25 mouse cellular contexts compared by ENCODE assay signal in the genomic region with DNA sequence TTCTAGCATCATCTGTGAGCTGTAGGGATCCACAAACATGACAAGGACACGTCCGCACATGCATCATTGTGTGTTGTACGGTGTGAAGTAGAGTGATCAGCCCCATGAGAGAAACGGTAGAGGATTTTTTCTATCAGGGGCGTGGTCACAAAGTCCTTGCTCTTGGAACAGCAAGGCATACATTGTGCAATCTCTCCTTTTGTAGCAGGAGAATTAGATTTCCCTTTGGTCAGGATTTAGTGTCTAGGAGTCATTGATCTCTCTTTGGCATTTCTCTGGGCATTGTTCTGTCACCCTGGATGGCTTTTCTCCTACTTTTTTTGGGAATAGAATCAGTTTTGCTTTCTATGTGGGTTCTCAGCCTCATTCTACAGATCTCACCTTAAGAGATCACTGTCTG.
"Had no signal": no experiment of that assay in that cellular context is flagged by ENCODE, and none has a peak within 500 bp of the region (broad histone marks: within the 10 kb centered on the region; RNA-seq: fewer than 3 reads in every experiment).

No protein-coding gene starts in this region.

- H3K27me3 ChIP-seq: intestine, embryonic 15.5 days; liver, embryonic 12.5 days had no signal

- H3K9ac ChIP-seq: heart, embryonic 12.5 days; hindbrain, embryonic 13.5 days; hindbrain, embryonic 15.5 days; intestine, embryonic 15.5 days; kidney, embryonic 15.5 days; limb, embryonic 15.5 days; liver, embryonic 12.5 days; liver, embryonic 14.5 days had no signal

- ATAC-seq: forebrain, embryonic 16.5 days; hindbrain, postnatal 0 days; intestine, embryonic 15.5 days; intestine, postnatal 0 days; liver, embryonic 12.5 days had no signal

- H3K4me2 ChIP-seq: heart, embryonic 12.5 days; hindbrain, embryonic 13.5 days; hindbrain, embryonic 15.5 days; intestine, embryonic 15.5 days; kidney, embryonic 15.5 days; limb, embryonic 15.5 days; liver, embryonic 12.5 days had no signal

- H3K27ac ChIP-seq: gastrocnemius, adult 2 months; hindbrain, embryonic 13.5 days; hindbrain, embryonic 15.5 days; hindbrain, postnatal 0 days; intestine, embryonic 15.5 days; kidney, embryonic 15.5 days; kidney, postnatal 0 days; limb, embryonic 15.5 days; liver, embryonic 12.5 days; liver, embryonic 14.5 days had no signal

- H3K4me1 ChIP-seq: heart, embryonic 12.5 days; hindbrain, embryonic 13.5 days; hindbrain, embryonic 15.5 days; intestine, embryonic 15.5 days; kidney, embryonic 15.5 days; limb, embryonic 15.5 days; liver, embryonic 12.5 days had no signal

- H3K9me3 ChIP-seq: heart, embryonic 12.5 days; hindbrain, embryonic 13.5 days; hindbrain, embryonic 15.5 days; intestine, embryonic 15.5 days; kidney, embryonic 15.5 days; limb, embryonic 15.5 days; liver, embryonic 12.5 days had no signal

- H3K4me3 ChIP-seq: gastrocnemius, adult 2 months; heart, embryonic 12.5 days; hindbrain, embryonic 13.5 days; hindbrain, embryonic 15.5 days; intestine, embryonic 15.5 days; kidney, embryonic 15.5 days; limb, embryonic 15.5 days; liver, embryonic 12.5 days had no signal

- DNase-seq: gastrocnemius, adult 2 months; gastrocnemius, postnatal 10 days; gastrocnemius, postnatal 25 days; heart, adult 18-20 months; heart, postnatal 10 days; heart, postnatal 36 days; kidney, adult 2 months; kidney, adult 9 months; kidney, postnatal 14 days; kidney, postnatal 36 days; layer of hippocampus, adult 9-11 months; layer of hippocampus, postnatal 36 days; left cerebral cortex, postnatal 4 days had no signal

- H3K36me3 ChIP-seq: heart, embryonic 12.5 days; hindbrain, embryonic 13.5 days; hindbrain, embryonic 15.5 days; intestine, embryonic 15.5 days; kidney, embryonic 15.5 days; limb, embryonic 15.5 days; liver, embryonic 12.5 days had no signal
